Mouse (Mus musculus): ENCODE results near the gene Elf2. TPM values are rescaled to one million over a fixed set of nuclear protein-coding genes. Genes with fewer than 3 reads are reported as not detected.
"Not testable (repeated sequence)": the region's sequence is repeated elsewhere in the genome, so short reads cannot be mapped to it uniquely, and the experiment has no call there.

The Elf2 gene
- total RNA-seq, 2 experiments from 2014 or later = 63.4 to 77.1 TPM

DNA sequence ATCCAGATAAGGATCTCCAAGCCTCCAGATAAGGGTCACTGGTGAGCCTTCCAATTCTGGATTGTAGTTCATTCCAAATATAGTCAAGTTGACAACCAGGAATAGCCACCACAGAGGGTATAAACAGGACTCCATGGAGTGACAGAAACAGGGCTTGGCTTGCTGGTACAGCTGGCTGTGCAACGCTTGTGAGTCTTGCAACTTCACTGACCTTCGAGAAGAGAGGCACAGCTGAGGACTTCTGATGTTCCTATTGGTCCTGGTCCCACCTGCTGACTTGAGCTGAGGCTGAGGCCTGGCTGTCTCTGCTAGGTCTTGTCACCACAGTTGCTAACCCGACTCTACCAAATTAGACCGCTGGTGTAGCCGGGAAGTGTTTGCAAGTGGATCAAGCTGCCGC, 122.1 kb downstream of the Elf2 start:
- not testable (repeated sequence) for DNase-seq (ENCODE audit: low spot score in 2 of 2)

DNA sequence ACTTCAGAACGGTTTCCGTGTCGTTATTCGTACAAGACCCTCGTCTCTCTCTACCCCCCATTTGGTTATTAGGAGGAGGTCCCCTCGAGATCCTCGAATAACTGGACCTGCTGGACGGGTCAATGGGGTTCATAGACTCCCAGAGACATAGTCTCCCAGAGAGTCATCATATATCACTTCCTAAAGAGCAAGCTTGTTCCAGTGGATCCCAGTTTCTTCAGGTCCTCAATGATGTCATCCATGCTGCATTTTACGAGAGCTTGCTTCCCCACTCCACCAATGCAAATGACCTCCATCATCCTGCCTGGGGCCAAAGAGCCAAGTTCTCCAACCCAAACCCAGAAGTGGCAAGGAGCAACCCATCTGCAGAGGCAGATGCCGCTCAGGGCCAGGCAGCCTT, 124.1 kb downstream of the Elf2 start:
- not testable (repeated sequence) for DNase-seq (ENCODE audit: low spot score in 2 of 2)

DNA sequence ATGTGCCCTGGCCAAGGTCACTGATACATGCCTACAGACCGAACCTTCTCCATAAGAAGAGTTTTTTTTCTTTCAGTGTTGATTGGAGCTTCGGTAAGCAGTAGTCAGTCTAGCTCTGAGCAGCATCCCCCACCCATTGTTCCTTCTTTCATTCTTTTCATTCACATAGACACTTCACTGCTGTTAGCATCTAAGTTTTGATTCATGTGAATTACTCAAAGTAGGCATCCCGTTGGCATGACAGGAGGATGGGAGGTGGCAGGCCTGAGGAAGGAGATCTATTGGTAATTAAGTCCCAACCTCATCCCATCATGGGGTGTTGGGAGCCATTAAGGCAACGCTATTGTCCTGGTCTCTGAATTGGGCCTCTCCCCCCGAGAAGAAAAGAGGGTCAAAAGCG, 124.8 kb downstream of the Elf2 start:
- no peak for DNase-seq (ENCODE audit: low spot score in 2 of 2)

DNA sequence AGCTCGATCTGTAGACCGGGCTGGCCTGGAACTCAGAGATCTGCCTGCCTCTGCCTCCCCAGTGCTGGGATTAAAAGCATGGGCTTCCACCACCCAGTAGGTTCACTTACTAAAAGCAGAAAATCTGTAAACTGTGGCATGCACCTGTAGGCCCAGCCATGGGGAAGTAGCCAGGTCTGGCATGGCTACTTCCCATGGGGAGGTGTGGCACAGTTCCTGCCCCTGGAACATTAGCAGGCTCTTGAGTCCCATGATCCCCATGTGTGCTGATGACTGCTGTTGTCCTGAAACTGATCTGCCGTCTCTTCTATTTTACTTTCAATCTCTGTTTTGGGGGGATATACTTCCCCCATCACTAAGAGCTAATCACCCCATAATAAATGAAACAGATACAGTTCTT, 127.4 kb downstream of the Elf2 start:
- DNase-seq (ENCODE audit: low spot score in 2 of 2) = no peak

DNA sequence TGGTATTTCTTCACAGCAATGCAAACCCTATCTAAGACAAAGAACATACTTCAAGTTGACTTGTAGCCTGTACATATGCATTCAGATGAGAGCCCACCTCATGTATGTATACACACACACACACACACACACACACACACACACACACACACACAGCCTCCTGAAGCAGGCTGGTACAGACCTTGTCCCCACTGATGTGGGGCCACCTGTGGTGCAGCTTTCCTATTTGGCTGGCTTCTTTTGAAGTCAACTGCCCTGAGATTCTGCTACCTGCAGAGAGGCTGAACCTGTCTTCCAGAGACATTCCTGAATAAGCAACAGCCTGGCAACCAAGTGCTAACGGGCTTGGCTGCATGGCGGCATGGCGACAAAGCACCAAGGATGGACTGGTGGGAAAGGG, 130.0 kb downstream of the Elf2 start:
- no peak for DNase-seq (ENCODE audit: low spot score in 2 of 2)

DNA sequence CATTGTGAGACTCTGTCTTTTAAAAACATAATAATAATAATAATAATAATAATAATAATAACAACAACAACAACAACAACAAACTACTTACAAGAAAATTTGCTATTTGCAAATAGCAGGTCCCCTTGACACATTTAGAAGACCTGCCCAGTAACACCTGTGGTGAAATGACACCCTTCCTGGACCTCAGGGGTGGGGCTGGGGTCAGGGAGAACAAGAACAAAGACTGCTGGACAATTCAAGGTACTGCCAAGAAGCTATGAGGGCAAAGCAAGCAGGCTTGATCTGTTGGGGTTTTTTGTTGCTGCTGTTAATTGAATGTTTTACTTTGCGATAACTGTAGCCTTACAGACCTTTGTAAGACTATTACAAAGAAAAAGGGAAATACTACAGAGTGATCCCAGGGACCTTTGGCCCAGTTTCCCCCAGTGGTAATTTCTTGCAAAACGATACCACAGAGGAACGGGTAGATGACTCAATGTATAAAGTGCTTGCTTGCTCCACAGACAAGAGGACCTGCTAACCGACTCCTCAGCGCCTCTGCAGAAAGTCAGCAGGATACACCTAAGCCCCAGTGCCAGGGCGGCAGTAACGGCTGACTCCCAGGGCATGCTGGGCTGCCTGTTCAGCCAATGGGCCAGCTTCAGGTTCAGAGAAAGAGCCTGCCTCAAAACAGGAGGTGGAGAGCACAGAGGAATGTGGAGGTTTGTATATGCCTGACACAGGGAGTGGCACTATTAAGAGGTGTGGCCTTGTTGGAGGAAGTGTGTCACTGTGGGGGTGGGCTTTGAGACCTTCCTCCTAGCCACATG, 130.8 kb downstream of the Elf2 start:
- DNase-seq (ENCODE audit: low spot score in 2 of 2) = no peak

DNA sequence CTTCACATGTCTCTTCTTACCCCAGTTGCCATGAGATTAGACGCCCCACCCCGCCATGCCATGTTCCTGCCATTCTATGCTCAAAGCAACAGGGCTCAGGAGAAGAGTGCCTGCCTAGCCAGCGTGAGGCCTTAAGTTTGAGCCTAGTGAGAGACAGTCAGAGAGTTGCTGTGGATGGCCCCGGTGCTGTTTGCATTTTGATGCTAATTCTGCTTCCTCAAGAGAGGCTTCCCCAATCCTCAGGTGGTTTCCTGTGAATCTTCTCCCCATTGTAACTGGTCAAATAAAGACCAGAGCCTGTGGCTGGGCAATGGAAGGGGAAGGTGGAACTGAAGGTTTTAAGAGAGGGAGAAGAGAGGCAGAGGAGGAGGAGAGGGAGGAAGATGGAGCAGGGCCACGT, 131.8 kb downstream of the Elf2 start:
- DNase-seq (ENCODE audit: low spot score in 2 of 2) = no peak

DNA sequence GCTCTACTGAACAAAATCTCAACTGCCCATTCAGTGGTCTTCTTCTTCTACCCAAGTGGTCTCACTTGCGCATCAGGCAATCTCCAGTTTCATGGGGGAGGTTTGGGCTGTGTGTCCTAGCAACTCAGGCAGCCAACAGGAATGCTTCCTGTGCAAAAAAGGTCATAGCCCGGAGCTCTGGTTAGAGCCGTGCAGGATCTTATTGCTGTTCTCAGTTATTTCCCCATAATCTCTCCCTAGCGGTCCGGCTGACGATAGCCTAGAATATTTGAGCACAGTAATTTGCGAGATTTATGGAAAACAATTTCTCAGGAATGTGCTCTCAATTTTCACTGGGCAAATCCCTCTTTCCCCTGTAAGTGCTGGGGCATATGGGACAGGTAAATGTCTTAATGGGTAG, 133.9 kb downstream of the Elf2 start:
- DNase-seq (ENCODE audit: low spot score in 2 of 2) = no peak

DNA sequence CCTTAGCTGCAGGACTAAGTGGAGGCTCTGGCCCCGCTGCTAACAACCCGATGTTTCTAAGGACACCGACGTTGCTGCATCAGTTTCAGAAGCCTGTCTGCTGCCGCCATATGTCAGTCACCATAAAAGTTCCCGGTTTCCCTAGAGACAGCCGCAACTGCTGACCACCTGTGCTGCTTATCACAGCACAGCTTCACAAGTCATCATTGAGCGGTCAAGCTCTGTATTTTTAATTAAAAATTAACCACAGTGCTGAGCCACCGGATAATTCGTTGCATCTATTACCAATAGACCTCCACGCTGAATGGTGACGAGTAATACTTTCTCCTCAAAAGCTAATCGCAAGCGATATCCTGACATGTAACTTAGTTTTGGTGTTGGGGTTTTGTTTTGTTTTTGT, 135.6 kb downstream of the Elf2 start:
- DNase-seq (ENCODE audit: low spot score in 2 of 2) = no peak

DNA sequence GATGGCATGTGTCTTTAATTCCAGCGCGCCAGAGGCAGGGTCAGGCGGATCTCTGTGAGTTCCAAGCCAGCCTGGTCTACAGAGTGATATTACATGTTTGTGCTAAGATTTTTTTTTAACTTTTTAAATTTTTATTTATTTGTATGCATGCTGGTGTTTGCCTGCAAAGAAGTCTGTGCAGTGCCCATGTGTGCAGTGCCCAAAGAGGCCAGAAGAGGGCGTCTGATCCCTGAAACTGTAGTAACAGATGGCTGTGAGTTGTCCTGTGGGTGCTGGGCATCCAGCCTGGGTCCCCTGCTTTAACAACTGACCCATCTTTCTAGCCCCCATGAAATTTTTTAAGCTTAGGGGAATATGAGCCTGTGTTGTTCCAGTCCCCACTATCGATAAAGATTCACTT, 136.0 kb downstream of the Elf2 start:
- no peak for DNase-seq (ENCODE audit: low spot score in 2 of 2)

DNA sequence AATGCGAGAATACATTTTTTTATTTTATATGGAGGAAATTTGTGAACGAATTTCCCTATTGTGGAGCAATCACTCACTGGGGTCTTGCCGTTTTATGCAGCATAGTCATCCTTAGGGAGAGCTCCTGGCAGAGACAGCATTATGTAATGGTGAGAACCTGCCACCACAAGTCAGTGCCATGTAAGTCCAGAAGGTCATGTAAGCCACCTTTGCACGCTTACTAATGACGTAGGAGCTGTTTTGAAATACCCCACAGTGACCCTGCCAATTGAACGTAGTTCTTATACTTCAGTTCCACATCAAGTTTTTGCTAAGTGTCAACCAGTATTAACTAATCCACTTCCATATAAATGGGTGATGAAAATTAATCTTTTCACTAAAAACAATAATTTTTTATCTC, 136.6 kb downstream of the Elf2 start:
- no peak for DNase-seq (ENCODE audit: low spot score in 2 of 2)

Small RNA genes lying within 50 kb of the gene (microRNA-seq; reads per million reads assigned to microRNA genes)
- not detected for gene Gm24282

Other genes with a start within 250 kb of the Elf2 start
- 10 to 100 TPM; 11.0 to 12.3 TPM for gene Noct, start 116.2 kb downstream of the Elf2 start, total RNA-seq (2021)
- gene Mgarp, start 56.1 kb upstream of the Elf2 start, total RNA-seq (2021) = 1 to 10 TPM in 1 of 2 experiments, under 1 TPM in 1; 0.44 to 1.0 TPM
- gene Ndufc1, start 68.3 kb upstream of the Elf2 start, total RNA-seq (2021) = 100 to 1,000 TPM; 570 to 574 TPM
- 10 to 100 TPM; 48.3 to 52.7 TPM for gene Naa15, start 74.5 kb upstream of the Elf2 start, total RNA-seq (2021)
- 10 to 100 TPM; 16.5 to 21.0 TPM for gene Rab33b, start 143.3 kb upstream of the Elf2 start, total RNA-seq (2021)
- 10 to 100 TPM; 74.5 to 82.5 TPM for gene Setd7, start 220.2 kb upstream of the Elf2 start, total RNA-seq (2021)

All from gastrocnemius, postnatal 4 days (tissue).